Mouse (Mus musculus) central nervous system, embryonic 14 days (tissue): ENCODE measurements around the gene Amy2a5. TPM values are rescaled to one million over a fixed set of nuclear protein-coding genes. Genes with fewer than 3 reads are reported as not detected.

Experiments
- polyA plus RNA-seq: library from polyadenylated mRNA; depleted of rRNA; stranded (reverse); fragments of >200 nt; gene quantifications from 2 replicates; pipeline ENCODE4 v1.2.3, GENCODE M21; 2012; rRNA removed

The Amy2a5 gene
- polyA plus RNA-seq, result not detected in 2 replicates

DNA sequence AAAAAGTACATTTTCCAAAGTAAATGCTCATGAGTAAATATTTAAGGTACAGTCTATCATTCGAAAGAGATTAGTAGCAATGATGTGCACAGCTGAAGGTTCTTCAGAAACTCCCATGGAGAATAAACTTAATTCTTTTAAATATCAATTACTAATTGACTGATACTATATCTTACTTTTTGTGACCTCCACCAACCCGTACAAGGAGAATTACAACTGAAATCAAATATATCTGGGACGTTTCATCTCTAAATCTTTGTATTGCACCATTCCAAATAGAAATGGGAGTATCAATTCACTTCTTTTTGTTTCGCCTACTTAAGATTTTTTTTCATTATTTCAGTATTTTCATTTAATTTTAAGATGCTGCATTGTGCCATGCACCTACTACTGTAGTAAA, at the start of gene Amy2a5:
Amy2a5 (minus strand) TSS at position 101 of the 400 bp plus-strand sequence.

GRCm38 (mm10) chr3:113291349-113291748, 32.7 kb upstream of the Amy2a5 start, which contains the start of gene Amy2a4:
Amy2a4 (minus strand) TSS chr3:113291449.

Other genes starting within 250 kb of the Amy2a5 start
- 0.04 and 0.05 TPM in 2 replicates for gene Amy2a4, start 32.6 kb upstream of the Amy2a5 start, polyA plus RNA-seq
- 0.04 and 0.05 TPM in 2 replicates for gene Amy2a3, start 65.2 kb upstream of the Amy2a5 start, polyA plus RNA-seq
- gene Amy2a2, start 97.8 kb upstream of the Amy2a5 start, polyA plus RNA-seq, result 0.04 and 0.05 TPM in 2 replicates